21 mouse cellular contexts compared by ENCODE assay signal in the genomic region with DNA sequence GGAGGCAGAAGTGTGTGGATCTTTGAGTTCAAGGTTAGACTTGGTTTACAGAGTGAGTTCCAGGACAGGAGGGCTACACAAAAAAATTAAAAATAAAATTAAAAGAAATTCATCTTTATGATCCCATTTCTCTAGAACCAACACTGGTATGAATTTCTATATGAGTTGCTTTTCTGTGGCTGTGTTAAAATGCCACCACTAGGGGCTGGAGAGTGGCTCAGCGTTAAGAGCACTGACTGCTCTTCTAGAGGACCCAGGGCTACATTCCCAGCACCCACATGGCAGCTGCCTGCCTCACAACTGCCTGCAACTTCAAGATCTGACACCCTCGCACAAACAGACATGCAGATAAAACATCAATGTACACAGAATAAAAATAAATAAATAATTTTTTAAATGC. TPM values are rescaled to one million over a fixed set of nuclear protein-coding genes. Genes with fewer than 3 reads are reported as not detected.
A peak's percentile ranks its signal among the peaks of the same experiment; 100 is the strongest.
DNase-seq lines count a peak whose midpoint lies in the region; ATAC-seq and TF ChIP-seq lines count a peak whose summit lies in the region.
"Had no signal": no experiment of that assay in that cellular context is flagged by ENCODE, and none has a peak within 500 bp of the region (broad histone marks: within the 10 kb centered on the region; RNA-seq: fewer than 3 reads in every experiment).

No protein-coding gene starts in this region.

- H3K9ac ChIP-seq in liver, adult 2 months (ENCODE audit: low read depth, low read length): no peak overlapping the region
- no peak overlapping the region for H3K9ac ChIP-seq in liver, embryonic 12.5 days
- H3K9ac ChIP-seq: limb, embryonic 13.5 days; lung, embryonic 15.5 days; midbrain, embryonic 13.5 days; neural tube, embryonic 13.5 days had no signal

- no peak overlapping the region for H3K27ac ChIP-seq in liver, adult 2 months (replicated peaks; ENCODE audit: insufficient read depth, low read depth, low read length)
- H3K27ac ChIP-seq in liver, embryonic 12.5 days: no peak overlapping the region
- no peak overlapping the region for H3K27ac ChIP-seq in gastrocnemius, adult 2 months
- H3K27ac ChIP-seq: embryonic facial prominence, embryonic 10.5 days; hindbrain, embryonic 10.5 days; hindbrain, postnatal 0 days; limb, embryonic 13.5 days; lung, embryonic 15.5 days; midbrain, embryonic 13.5 days; neural tube, embryonic 13.5 days had no signal

- WGBS in liver, adult 2 months: 64% methylated on average over 2 of the region's 2 CpGs
- 51% methylated on average over 2 of the region's 2 CpGs for WGBS in liver, embryonic 12.5 days (ENCODE audit: insufficient replicate concordance)

- no peak overlapping the region for H3K4me3 ChIP-seq in liver, adult 2 months (ENCODE audit: insufficient read depth, low read depth, low read length)
- no peak overlapping the region for H3K4me3 ChIP-seq in liver, embryonic 12.5 days
- no peak overlapping the region for H3K4me3 ChIP-seq in E14TG2a.4 (replicated peaks; ENCODE audit: low read length)
- no peak overlapping the region for H3K4me3 ChIP-seq in gastrocnemius, adult 2 months
- H3K4me3 ChIP-seq: embryonic facial prominence, embryonic 10.5 days; hindbrain, embryonic 10.5 days; limb, embryonic 13.5 days; lung, embryonic 15.5 days; midbrain, embryonic 13.5 days; neural tube, embryonic 13.5 days had no signal

- no peaks in the 10 kb centered on the region for H3K4me1 ChIP-seq in liver, adult 2 months (ENCODE audit: control insufficient read depth, insufficient read depth, low read length)
- H3K4me1 ChIP-seq in liver, embryonic 12.5 days: peaks cover 29% of the 10 kb centered on the region
- peaks cover 30% of the 10 kb centered on the region for H3K4me1 ChIP-seq in E14TG2a.4 (replicated peaks; ENCODE audit: low read depth, low read length)
- H3K4me1 ChIP-seq: embryonic facial prominence, embryonic 10.5 days; hindbrain, embryonic 10.5 days; limb, embryonic 13.5 days; lung, embryonic 15.5 days; neural tube, embryonic 13.5 days had no signal

- peak; percentile 33 for DNase-seq in heart, adult 11 months
- no peak for DNase-seq in heart, postnatal 36 days
- DNase-seq in liver, adult 2 months (ENCODE audit: extremely low read depth, low read depth, low spot score): no peak
- DNase-seq in gastrocnemius, adult 2 months: no peak
- DNase-seq in gastrocnemius, postnatal 10 days: no peak
- DNase-seq: adrenal gland, postnatal 36 days; cerebellum, adult 8-10 months; kidney, adult 9 months; kidney, postnatal 4 days; thymus, postnatal 36 days had no signal

- H3K4me2 ChIP-seq in liver, embryonic 12.5 days: no peak overlapping the region
- H3K4me2 ChIP-seq: limb, embryonic 13.5 days; lung, embryonic 15.5 days; midbrain, embryonic 13.5 days; neural tube, embryonic 13.5 days had no signal

- 0 out of 2 replicates have a peak, but pooled peaks have one; percentile 13 for TF ChIP-seq CTCF in liver, adult 2 months (IDR thresholded peaks at IDR 0.05; ENCODE audit: low read depth, low read length)
- peak; percentile 25; the same call in 1 of the 2 replicates for TF ChIP-seq CTCF in E14TG2a.4 (conservative IDR thresholded peaks at IDR 0.05; ENCODE audit: low read length)
- TF ChIP-seq CTCF in gastrocnemius, adult 2 months (IDR thresholded peaks at IDR 0.05): no peak

- H3K79me2 ChIP-seq in liver, adult 2 months (ENCODE audit: control insufficient read depth, insufficient read depth, low read length): no peaks in the 10 kb centered on the region

- ATAC-seq in liver, embryonic 12.5 days: no peak
- ATAC-seq in megakaryocyte-erythroid progenitor cell, adult 5-6 weeks (replicated peaks; ENCODE audit: low FRiP score, low TSS enrichment, poor library complexity, severe bottlenecking): 0 out of 2 replicates have a peak, but pooled peaks have one; percentile 36
- ATAC-seq: CD4-positive, CD25-positive, alpha-beta regulatory T cell, adult 4 months; hindbrain, postnatal 0 days; midbrain, embryonic 13.5 days had no signal

- H3K27me3 ChIP-seq in liver, adult 2 months (ENCODE audit: control insufficient read depth, insufficient read depth, low read length): no peaks in the 10 kb centered on the region; the same call in 1 of the 2 replicates
- no peaks in the 10 kb centered on the region; the same call in 1 of the 2 replicates for H3K27me3 ChIP-seq in liver, embryonic 12.5 days (replicated peaks)
- no peaks in the 10 kb centered on the region for H3K27me3 ChIP-seq in E14TG2a.4 (ENCODE audit: insufficient read depth, low read length)
- H3K27me3 ChIP-seq: limb, embryonic 13.5 days; lung, embryonic 15.5 days; midbrain, embryonic 13.5 days; neural tube, embryonic 13.5 days had no signal

- intact Hi-C loops in heart, postnatal 36 days (cut with DNase I): no loop called here
- intact Hi-C loops in gastrocnemius, adult 2 months (cut with DNase I): no loop called here

- no peaks in the 10 kb centered on the region for H3K36me3 ChIP-seq in liver, adult 2 months (ENCODE audit: control insufficient read depth, insufficient read depth, low read length)
- H3K36me3 ChIP-seq in liver, embryonic 12.5 days: no peaks in the 10 kb centered on the region
- H3K36me3 ChIP-seq in E14TG2a.4 (ENCODE audit: insufficient read depth, low read length): no peaks in the 10 kb centered on the region
- H3K36me3 ChIP-seq: embryonic facial prominence, embryonic 10.5 days; hindbrain, embryonic 10.5 days; limb, embryonic 13.5 days; lung, embryonic 15.5 days; midbrain, embryonic 13.5 days; neural tube, embryonic 13.5 days had no signal

- no peak for TF ChIP-seq POLR2A in liver, adult 2 months (IDR thresholded peaks at IDR 0.05; ENCODE audit: extremely low read depth, insufficient read depth, low read length)

- no peaks in the 10 kb centered on the region; the same call in 1 of the 2 replicates for H3K9me3 ChIP-seq in liver, embryonic 12.5 days (replicated peaks)
- peaks cover 2% of the 10 kb centered on the region; the same call in 1 of the 2 replicates for H3K9me3 ChIP-seq in E14TG2a.4 (ENCODE audit: low read length)
- H3K9me3 ChIP-seq: embryonic facial prominence, embryonic 10.5 days; hindbrain, embryonic 10.5 days; limb, embryonic 13.5 days; lung, embryonic 15.5 days; midbrain, embryonic 13.5 days; neural tube, embryonic 13.5 days had no signal

RNA-seq across cellular contexts. Expression of gene N4bp1, which starts 56.1 kb away (rescaled TPM):
- 10 to 100 TPM; 16.9 to 17.5 TPM for total RNA-seq in heart, postnatal 36 days (2021)
- total RNA-seq in liver, adult 2 months (2014; rRNA removed): 3.5 and 4.4 TPM in 2 replicates
- 4.3 and 5.1 TPM in 2 replicates for polyA plus RNA-seq in liver, adult 2 months (2012; rRNA removed)
- polyA plus RNA-seq in liver, embryonic 12.5 days (2016; fragmentation: Nextera tagmentation; extraction: Ambion mirVana): 4.6 and 5.1 TPM in 2 replicates
- 15.9 and 17.0 TPM in 2 replicates for total RNA-seq in megakaryocyte-erythroid progenitor cell, adult 5-6 weeks (2014; fragmentation: Nextera tagmentation)
- 11.1 and 14.5 TPM in 2 replicates for total RNA-seq in megakaryocyte-erythroid progenitor cell, adult 5-6 weeks (2017)
- total RNA-seq in gastrocnemius, adult 2 months (2021): 10 to 100 TPM; 16.6 to 18.2 TPM
- 10 to 100 TPM; 15.4 to 21.7 TPM for total RNA-seq in gastrocnemius, postnatal 10 days (2021)
